Mouse (Mus musculus): Measurements from ENCODE around the gene Vmn2r6.
"Not testable (repeated sequence)": the region's sequence is repeated elsewhere in the genome, so short reads cannot be mapped to it uniquely, and the experiment has no call there.

Vmn2r6 gene

DNA sequence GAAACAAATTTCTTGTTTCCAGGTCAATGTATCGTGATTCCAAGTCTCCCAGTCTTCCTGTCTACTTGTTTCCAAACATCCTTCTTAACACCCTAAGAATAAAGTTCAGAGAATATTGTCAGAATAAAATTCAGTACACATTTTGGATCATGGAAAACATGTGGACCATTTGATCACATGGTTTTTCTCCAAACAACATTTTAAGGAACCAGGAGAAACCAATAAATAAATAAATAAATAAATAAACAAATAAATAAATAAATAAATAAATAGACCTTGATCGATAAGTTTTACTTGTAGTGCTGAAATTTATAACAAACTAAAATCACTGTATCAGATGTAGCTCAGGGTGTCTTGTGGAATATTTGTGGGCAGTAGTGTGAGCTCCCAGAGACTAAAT is at the start of gene Vmn2r6:
Vmn2r6 (minus strand) TSS at position 101 of the 400 bp plus-strand sequence.
- DNase-seq, result not testable (repeated sequence)

DNA sequence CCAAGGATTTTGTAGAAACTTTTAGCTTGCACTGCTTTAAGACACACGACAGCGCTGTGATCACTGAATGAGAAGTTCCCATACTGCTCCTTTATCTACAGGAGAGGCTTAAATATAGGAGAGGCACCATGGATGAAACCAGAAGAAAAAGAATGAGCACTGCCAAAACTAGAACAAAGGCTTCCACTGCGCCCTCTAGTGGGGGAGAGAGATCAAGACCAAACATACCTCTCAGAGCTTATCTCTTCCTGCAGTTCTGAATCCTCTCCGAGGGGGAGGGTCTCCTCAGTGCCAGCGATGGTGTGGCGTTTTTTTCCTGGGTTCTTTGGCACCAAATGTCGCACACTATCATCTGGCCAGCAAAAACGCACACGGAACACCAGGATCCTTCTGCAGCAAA is 22.0 kb upstream of the Vmn2r6 start:
- DNase-seq, result peak; percentile 1

DNA sequence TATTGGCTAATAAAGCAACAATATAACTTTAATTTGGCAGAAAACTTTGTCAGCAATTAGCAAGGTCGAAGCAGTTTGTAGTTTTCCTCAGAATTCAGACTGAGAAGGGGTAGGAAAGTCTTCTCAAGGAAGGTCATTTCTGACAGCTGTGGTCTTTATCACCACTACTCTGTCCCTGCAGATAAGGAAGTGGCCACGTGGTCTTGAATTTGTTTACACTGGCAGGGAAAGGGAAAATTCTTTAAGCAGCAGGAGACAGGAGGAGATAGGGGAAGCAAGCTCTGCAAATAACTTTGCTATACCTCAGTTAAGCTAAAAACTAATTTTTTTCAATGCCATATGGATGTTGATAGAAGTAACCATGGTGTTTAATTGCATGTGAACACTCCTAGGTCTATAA is 3.2 kb upstream of the Vmn2r6 start:
- DNase-seq, result not testable (repeated sequence)

DNA sequence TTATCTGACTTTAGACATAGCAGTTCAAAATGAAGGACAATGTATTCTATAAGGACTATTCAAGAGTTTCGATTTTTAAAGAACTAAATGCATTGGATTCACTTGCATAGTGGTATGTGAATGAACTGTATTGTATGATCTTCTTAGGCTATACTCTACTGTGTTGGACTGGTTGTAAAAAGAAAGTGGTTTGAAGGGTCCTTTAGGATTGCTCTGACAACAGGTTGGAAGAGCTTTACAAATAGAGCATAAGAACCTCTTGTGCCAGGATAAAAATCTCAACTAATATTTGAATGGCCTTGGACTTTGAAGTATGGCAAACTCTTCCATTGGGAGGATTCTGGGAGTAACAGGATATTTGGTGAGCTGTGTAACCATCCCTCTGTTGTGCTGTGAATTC is 42.0 kb downstream of the Vmn2r6 start:
- DNase-seq, result not testable (repeated sequence)

- not testable (repeated sequence) for DNase-seq
These were observed 55.9 kb downstream of the Vmn2r6 start, which contains the start of gene Vmn2r5 for GRCm38 (mm10) chr3:64509742-64510141. Gene Vmn2r5, minus strand, starts transcription at chr3:64509842.
